Comparison of ENCODE assay signal across 8 mouse cellular contexts in the genomic region with DNA sequence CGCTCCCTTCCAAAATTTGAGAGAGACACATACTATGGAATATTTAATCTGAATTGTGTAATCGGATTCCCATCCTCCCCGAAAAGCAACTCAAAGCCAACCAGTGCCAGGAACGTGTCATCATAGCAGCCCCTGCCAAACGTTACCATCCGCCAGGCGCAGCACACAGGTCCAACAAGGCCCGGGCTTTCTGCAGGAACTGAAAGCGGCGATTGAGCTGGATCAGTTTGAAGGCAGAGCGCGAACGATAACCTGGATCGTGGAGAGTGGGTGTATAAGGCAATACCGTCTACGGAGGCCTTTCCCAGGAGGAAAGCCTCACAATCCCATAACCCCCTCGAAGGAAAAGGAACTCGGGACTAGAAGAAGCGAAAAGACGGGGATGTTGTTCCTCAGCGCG. TPM values are rescaled to one million over a fixed set of nuclear protein-coding genes. Genes with fewer than 3 reads are reported as not detected.
DNase-seq lines count a peak whose midpoint lies in the region; ATAC-seq and TF ChIP-seq lines count a peak whose summit lies in the region.

No protein-coding gene starts in this region.

- peak overlapping the region; percentile 49 for H3ac ChIP-seq in myocyte (ENCODE audit: control insufficient read depth, insufficient read length)

- no peaks in the 10 kb centered on the region for H3K9me3 ChIP-seq in intestine, embryonic 15.5 days

- peak overlapping the region; percentile 66 for H3K9ac ChIP-seq in intestine, embryonic 15.5 days

- no peak for TF ChIP-seq CTCF in cerebellum, adult 2 months (IDR thresholded peaks at IDR 0.05; ENCODE audit: borderline replicate concordance, insufficient read depth, low read depth, low read length)
- TF ChIP-seq CTCF in spleen, adult 2 months (IDR thresholded peaks at IDR 0.05; ENCODE audit: extremely low read depth, insufficient read depth, insufficient read length, insufficient replicate concordance): no peak

- H3K27ac ChIP-seq in cerebellum, adult 2 months (ENCODE audit: insufficient read depth, low read length): no peak overlapping the region
- H3K27ac ChIP-seq in spleen, adult 2 months (ENCODE audit: insufficient read depth, low read length): no peak overlapping the region
- peak overlapping the region; percentile 41; the same call in 1 of the 2 replicates for H3K27ac ChIP-seq in intestine, embryonic 15.5 days

- peaks cover 23% of the 10 kb centered on the region for H3K36me3 ChIP-seq in spleen, adult 2 months (ENCODE audit: control insufficient read depth, insufficient read depth, low read length)
- peaks cover 35% of the 10 kb centered on the region for H3K36me3 ChIP-seq in intestine, embryonic 15.5 days
- H3K36me3 ChIP-seq in myocyte (ENCODE audit: control insufficient read depth, insufficient read depth): peaks cover 30% of the 10 kb centered on the region

- WGBS in cerebellum, adult 2 months: 1% methylated on average over 22 of the region's 22 CpGs
- WGBS in spleen, adult 2 months: 3% methylated on average over 22 of the region's 22 CpGs
- 2% methylated on average over 22 of the region's 22 CpGs for WGBS in intestine, embryonic 15.5 days

- no peaks in the 10 kb centered on the region for H3K4me1 ChIP-seq in cerebellum, adult 2 months (ENCODE audit: control insufficient read depth, insufficient read depth, low read length)
- H3K4me1 ChIP-seq in spleen, adult 2 months (ENCODE audit: control insufficient read depth, insufficient read depth, insufficient read length): no peaks in the 10 kb centered on the region; the same call in 1 of the 2 replicates
- H3K4me1 ChIP-seq in intestine, embryonic 15.5 days (replicated peaks): peaks cover 20% of the 10 kb centered on the region

- peaks cover 58% of the 10 kb centered on the region for H3K79me2 ChIP-seq in myocyte (ENCODE audit: control insufficient read depth, insufficient read depth)

- peak; percentile 5; the same call in 1 of the 2 replicates for ATAC-seq in intestine, embryonic 15.5 days

- DNase-seq in cerebellum, adult 2 months: no peak
- DNase-seq in cerebellum, adult 11-12 months: no peak
- DNase-seq in spleen, adult 2 months (ENCODE audit: low read depth in 1 of 2, low spot score in 2 of 2): no peak
- no peak for DNase-seq in spleen, adult 12 weeks (ENCODE audit: low spot score)
- DNase-seq in gastrocnemius, adult 8-10 months (ENCODE audit: low spot score in 2 of 2): no peak
- no peak for DNase-seq in kidney, adult 11 months

- peak overlapping the region; percentile 85 for H3K4me3 ChIP-seq in cerebellum, adult 2 months (replicated peaks; ENCODE audit: insufficient read depth, low read depth, low read length)
- H3K4me3 ChIP-seq in spleen, adult 2 months (ENCODE audit: extremely low read depth, insufficient read depth, insufficient read length): peak overlapping the region; percentile 78
- H3K4me3 ChIP-seq in intestine, embryonic 15.5 days (replicated peaks): peak overlapping the region; percentile 88
- peak overlapping the region; percentile 87 for H3K4me3 ChIP-seq in myocyte

- TF ChIP-seq POLR2A in cerebellum, adult 2 months (IDR thresholded peaks at IDR 0.05; ENCODE audit: borderline replicate concordance, insufficient read depth, low read length): no peak
- no peak for TF ChIP-seq POLR2A in spleen, adult 2 months (IDR thresholded peaks at IDR 0.05; ENCODE audit: low read depth, low read length)
- no peak for TF ChIP-seq POLR2A in myocyte (IDR thresholded peaks at IDR 0.05; ENCODE audit: insufficient read length, low read depth)

- H3K27me3 ChIP-seq in cerebellum, adult 2 months (ENCODE audit: control insufficient read depth, insufficient read depth, low read length): no peaks in the 10 kb centered on the region
- H3K27me3 ChIP-seq in spleen, adult 2 months (ENCODE audit: control insufficient read depth, insufficient read depth, low read length): no peaks in the 10 kb centered on the region
- no peaks in the 10 kb centered on the region for H3K27me3 ChIP-seq in intestine, embryonic 15.5 days (replicated peaks)
- H3K27me3 ChIP-seq in myocyte (ENCODE audit: control insufficient read depth, insufficient read depth, insufficient read length): no peaks in the 10 kb centered on the region

- peak overlapping the region; percentile 82 for H3K4me2 ChIP-seq in intestine, embryonic 15.5 days (replicated peaks)
- H3K4me2 ChIP-seq in myocyte (ENCODE audit: low read depth): peak overlapping the region; percentile 79

TF ChIP-seq in myocyte, 11 proteins besides CTCF, POLR2A, EP300 and RAD21:
- TF ChIP-seq MAX (IDR thresholded peaks at IDR 0.05; ENCODE audit: low read depth) (no peak), E2F4 (IDR thresholded peaks at IDR 0.05; ENCODE audit: insufficient read depth) (no peak), TCF3 (IDR thresholded peaks at IDR 0.05; ENCODE audit: insufficient read length, low read depth) (no peak), CEBPB (IDR thresholded peaks at IDR 0.05; ENCODE audit: insufficient read depth, poor library complexity, severe bottlenecking) (no peak), MYOD1 (IDR thresholded peaks at IDR 0.05; ENCODE audit: control insufficient read depth in 1 of 3, insufficient read length in 2 of 3, low read depth in 2 of 3) (no peak), MYOG (IDR thresholded peaks at IDR 0.05; ENCODE audit: control insufficient read depth in 1 of 3, insufficient read depth in 1 of 3, insufficient read length in 2 of 3, low read depth in 2 of 3) (no peak), REST (IDR thresholded peaks at IDR 0.05; ENCODE audit: insufficient read depth, insufficient read length) (no peak), SRF (IDR thresholded peaks at IDR 0.05; ENCODE audit: control insufficient read depth, insufficient read length, low read depth) (no peak), USF1 (IDR thresholded peaks at IDR 0.05; ENCODE audit: low read depth) (no peak), TCF12 (IDR thresholded peaks at IDR 0.05; ENCODE audit: insufficient read depth, poor library complexity, severe bottlenecking) (no peak)

RNA-seq across cellular contexts. Expression of gene Ftsj3, which starts 0.7 kb away (rescaled TPM):
- polyA plus RNA-seq in cerebellum, adult 2 months (2012; rRNA removed): 21.3 and 22.8 TPM in 2 replicates
- polyA plus RNA-seq in spleen, adult 2 months (2012; rRNA removed): 12.2 and 14.4 TPM in 2 replicates
- polyA plus RNA-seq in intestine, embryonic 15.5 days (2015; fragmentation: Nextera tagmentation; extraction: Ambion mirVana): 52.5 and 56.3 TPM in 2 replicates
- polyA plus RNA-seq in myocyte (2012; fragmentation: generic; extraction: Trizol): 36.1 TPM
- total RNA-seq in gastrocnemius, adult 8-10 months (2022): 10 to 100 TPM; 18.0 to 28.8 (median 21.3) TPM

RNA-seq across cellular contexts. Expression of gene Psmc5, which starts 0.8 kb away (rescaled TPM):
- 307 and 343 TPM in 2 replicates for polyA plus RNA-seq in cerebellum, adult 2 months (2012; rRNA removed)
- polyA plus RNA-seq in spleen, adult 2 months (2012; rRNA removed): 18.6 and 18.9 TPM in 2 replicates
- 247 and 259 TPM in 2 replicates for polyA plus RNA-seq in intestine, embryonic 15.5 days (2015; fragmentation: Nextera tagmentation; extraction: Ambion mirVana)
- 305 TPM for polyA plus RNA-seq in myocyte (2012; fragmentation: generic; extraction: Trizol)
- total RNA-seq in gastrocnemius, adult 8-10 months (2022): 100 to 1,000 TPM; 125 to 150 (median 137) TPM

RNA-seq across cellular contexts. Expression of gene Smarcd2, which starts 17.6 kb away (rescaled TPM):
- polyA plus RNA-seq in cerebellum, adult 2 months (2012; rRNA removed): 114 and 144 TPM in 2 replicates
- 120 and 146 TPM in 2 replicates for polyA plus RNA-seq in spleen, adult 2 months (2012; rRNA removed)
- polyA plus RNA-seq in intestine, embryonic 15.5 days (2015; fragmentation: Nextera tagmentation; extraction: Ambion mirVana): 60.6 and 61.5 TPM in 2 replicates
- polyA plus RNA-seq in myocyte (2012; fragmentation: generic; extraction: Trizol): 42.9 TPM
- 10 to 100 TPM in 2 of 4 experiments, 1 to 10 TPM in 2; 8.3 to 11.5 (median 10.0) TPM for total RNA-seq in gastrocnemius, adult 8-10 months (2022)

RNA-seq across cellular contexts. Expression of gene Tcam1, which starts 21.3 kb away (rescaled TPM):
- 0.36 and 0.43 TPM in 2 replicates for polyA plus RNA-seq in cerebellum, adult 2 months (2012; rRNA removed)
- polyA plus RNA-seq in spleen, adult 2 months (2012; rRNA removed): 0.11 and 0.14 TPM in 2 replicates
- polyA plus RNA-seq in intestine, embryonic 15.5 days (2015; fragmentation: Nextera tagmentation; extraction: Ambion mirVana): 0.31 and 0.33 TPM in 2 replicates
- polyA plus RNA-seq in myocyte (2012; fragmentation: generic; extraction: Trizol): 0.11 TPM
- under 1 TPM in 3 of 4 experiments, not detected in 1; 0.07 to 0.13 (median 0.12) TPM for total RNA-seq in gastrocnemius, adult 8-10 months (2022)

RNA-seq across cellular contexts. Expression of gene Ddx42, which starts 38.4 kb away (rescaled TPM):
- 45.4 and 45.6 TPM in 2 replicates for polyA plus RNA-seq in cerebellum, adult 2 months (2012; rRNA removed)
- 7.1 and 7.4 TPM in 2 replicates for polyA plus RNA-seq in spleen, adult 2 months (2012; rRNA removed)
- 58.1 and 62.9 TPM in 2 replicates for polyA plus RNA-seq in intestine, embryonic 15.5 days (2015; fragmentation: Nextera tagmentation; extraction: Ambion mirVana)
- 22.0 TPM for polyA plus RNA-seq in myocyte (2012; fragmentation: generic; extraction: Trizol)
- total RNA-seq in gastrocnemius, adult 8-10 months (2022): 10 to 100 TPM; 22.8 to 26.9 (median 24.4) TPM

Comparison
In these comparisons a context has a peak if more than half of its experiments do, and no peak if none do; other contexts are left out.
1. RNA of gene Psmc5, which starts 0.8 kb away (polyA plus RNA-seq): 307 to 343 TPM in cerebellum, adult 2 months, 305 TPM in myocyte (single experiment) and 247 to 259 TPM in intestine, embryonic 15.5 days; 18.6 to 18.9 TPM in spleen, adult 2 months; every median in the first group is over 10 times any median in the second.
2. Peak in every context shown above with its lines, with median percentiles within 50 percentile points of each other: H3K4me3 ChIP-seq.